Mouse (Mus musculus): Measurements from ENCODE around the gene Klhdc7a.
"Not testable (repeated sequence)": the region's sequence is repeated elsewhere in the genome, so short reads cannot be mapped to it uniquely, and the experiment has no call there.

Gene Klhdc7a

GRCm38 (mm10) chr4:139967922-139968321 is at the start of gene Klhdc7a:
TSS of gene Klhdc7a (minus strand) at chr4:139968026.
- no peak for DNase-seq (ENCODE audit: low read depth, low spot score)

DNA sequence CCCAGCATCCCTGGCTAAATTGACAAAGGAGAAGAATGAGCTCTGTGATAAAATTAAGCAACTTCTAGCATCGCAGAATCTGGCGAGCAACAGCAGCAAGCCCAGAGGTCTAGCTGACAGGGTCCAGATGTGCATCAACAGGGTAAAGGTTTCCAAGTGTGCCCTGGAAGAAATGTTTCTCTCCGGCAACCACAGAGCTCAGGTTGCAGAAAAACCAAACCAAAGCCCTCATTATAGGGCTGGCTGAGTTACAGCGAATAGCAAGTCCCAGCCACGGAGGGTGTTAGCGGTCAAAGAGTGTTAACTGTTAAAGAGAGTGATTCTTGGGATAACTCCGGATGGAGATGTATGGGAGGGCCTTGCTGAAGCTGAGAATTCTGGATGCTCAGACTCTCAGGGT is 48.1 kb upstream of the Klhdc7a start:
- no peak for DNase-seq (ENCODE audit: low read depth, low spot score)

DNA sequence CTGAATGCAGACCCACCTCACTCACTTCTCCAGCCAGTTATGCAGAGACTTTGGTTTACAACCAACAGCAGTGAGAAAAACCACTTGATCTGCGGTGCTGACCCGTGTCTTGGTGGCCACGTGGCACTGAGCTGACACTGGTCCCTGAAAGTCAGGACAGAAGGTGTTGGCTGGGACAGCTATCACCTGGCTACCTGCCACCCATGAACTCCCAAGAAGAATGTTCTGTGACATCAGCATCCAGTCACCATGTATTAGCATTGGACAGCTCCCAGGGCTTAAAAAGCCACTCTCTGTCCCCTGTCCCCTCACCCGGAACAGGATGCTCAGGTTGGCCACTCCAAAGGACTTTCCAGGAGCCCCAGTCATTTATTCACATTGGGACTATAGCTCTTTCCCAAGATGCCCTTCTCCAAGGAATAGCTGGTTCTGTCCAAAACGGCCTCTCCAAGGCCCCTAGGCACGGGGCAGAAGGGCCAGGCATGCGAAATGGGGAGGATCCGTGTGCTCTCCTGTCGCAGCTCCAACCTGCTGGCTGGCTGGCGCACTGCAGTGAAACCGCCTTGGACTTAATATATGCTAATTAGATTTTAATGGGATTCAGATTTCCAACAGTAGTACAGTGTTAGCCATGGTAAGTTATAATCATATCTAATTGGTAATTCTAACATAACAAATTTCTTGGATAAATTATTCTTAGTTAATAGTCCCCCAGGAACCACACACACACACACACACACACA is 43.1 kb upstream of the Klhdc7a start:
- no peak for DNase-seq (ENCODE audit: low read depth, low spot score)

- no peak for DNase-seq (ENCODE audit: low read depth, low spot score)
These were observed 37.1 kb upstream of the Klhdc7a start for GRCm38 (mm10) chr4:140004932-140005331.

- DNase-seq (ENCODE audit: low read depth, low spot score) = no peak
These were observed 36.3 kb upstream of the Klhdc7a start for GRCm38 (mm10) chr4:140004170-140004569.

DNA sequence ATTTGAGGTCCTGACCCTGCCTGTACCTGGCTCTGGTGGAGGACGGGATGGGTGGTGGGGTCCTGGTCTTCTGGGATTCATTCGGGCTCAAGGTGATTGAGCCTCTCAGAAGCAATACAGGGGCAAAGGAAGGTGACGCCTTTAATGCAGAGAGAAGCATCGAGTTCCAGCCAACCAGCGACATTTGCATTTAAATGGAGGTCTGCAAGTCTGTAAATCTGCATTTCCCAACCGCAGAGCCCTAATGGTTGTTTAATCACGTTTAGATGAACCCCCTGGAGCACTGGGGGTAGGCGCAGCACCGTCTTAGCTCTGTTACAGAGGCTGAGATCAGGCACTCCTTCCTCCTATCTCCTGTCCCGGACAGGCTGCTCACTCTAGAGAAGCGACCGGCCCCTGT is 34.2 kb upstream of the Klhdc7a start:
- no peak for DNase-seq (ENCODE audit: low read depth, low spot score)

GRCm38 (mm10) chr4:140000911-140001310 is 33.1 kb upstream of the Klhdc7a start:
- DNase-seq (ENCODE audit: low read depth, low spot score) = no peak

GRCm38 (mm10) chr4:139999033-139999432 is 31.2 kb upstream of the Klhdc7a start:
- no peak for DNase-seq (ENCODE audit: low read depth, low spot score)

DNA sequence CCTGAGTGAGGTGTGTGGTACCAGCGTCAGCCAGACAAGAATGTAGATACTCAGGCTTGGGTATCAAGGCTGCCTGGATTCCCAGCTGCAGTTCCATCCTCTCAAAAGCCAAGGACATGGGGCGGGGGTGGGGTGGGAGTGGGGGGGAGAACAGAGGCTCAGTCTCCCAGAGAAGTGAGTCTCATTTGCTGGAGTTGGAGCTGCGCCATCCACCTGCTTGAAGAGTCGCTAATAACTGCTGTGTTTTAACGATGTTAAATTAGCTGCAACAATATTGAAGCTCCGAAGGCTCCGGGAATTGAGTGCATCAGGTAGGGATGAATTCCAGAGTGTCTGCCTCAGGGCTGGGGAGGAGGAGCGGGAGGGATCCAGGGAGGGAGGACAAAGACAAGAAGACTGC is 27.8 kb upstream of the Klhdc7a start:
- DNase-seq (ENCODE audit: low read depth, low spot score) = no peak

- no peak for DNase-seq (ENCODE audit: low read depth, low spot score)
These were observed 25.4 kb upstream of the Klhdc7a start for GRCm38 (mm10) chr4:139993111-139993755.

DNA sequence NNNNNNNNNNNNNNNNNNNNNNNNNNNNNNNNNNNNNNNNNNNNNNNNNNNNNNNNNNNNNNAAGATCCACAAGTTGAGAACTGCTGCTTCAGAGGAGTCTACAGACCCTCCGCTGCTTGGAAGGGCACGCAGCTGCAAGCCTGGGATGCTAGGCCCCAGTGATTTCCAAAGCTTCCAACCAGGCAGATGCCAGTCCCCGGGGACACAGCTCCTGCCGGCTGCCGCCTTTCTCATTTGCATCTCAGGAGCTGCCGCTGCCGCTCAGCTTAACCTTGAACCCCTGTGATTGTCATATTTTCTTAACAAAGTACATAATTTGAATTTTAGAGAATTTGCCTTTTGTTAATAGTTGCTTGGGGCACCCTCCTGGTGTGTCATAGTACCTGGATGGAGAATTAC is 19.1 kb upstream of the Klhdc7a start:
- no peak for DNase-seq (ENCODE audit: low read depth, low spot score)

- no peak for DNase-seq (ENCODE audit: low read depth, low spot score)
These were observed 10.9 kb upstream of the Klhdc7a start for GRCm38 (mm10) chr4:139978716-139979115.

DNA sequence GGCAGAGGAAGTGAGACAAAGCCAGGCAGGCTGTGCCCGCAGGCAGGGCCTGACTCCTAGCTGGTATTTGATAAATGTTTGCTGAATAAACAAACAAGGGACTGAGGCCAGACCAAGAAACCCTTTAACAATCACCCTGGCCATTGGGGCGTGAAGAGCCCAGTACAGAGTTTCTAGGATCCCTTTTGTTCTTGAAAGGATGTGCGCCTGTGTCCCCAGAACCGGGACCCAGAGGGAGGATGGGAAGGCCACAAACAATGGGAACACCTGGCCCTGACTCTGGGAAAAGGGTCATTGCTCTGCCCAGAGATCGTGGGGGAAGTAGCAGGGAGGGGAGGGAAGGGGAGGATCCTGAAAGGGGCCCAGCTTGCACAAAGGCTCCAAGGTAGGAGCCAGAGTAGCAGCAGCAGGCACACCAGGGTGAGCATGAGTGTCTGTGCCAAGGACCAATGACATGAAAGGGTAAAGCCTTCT is 9.5 kb upstream of the Klhdc7a start:
- no peak for DNase-seq (ENCODE audit: low read depth, low spot score)

DNA sequence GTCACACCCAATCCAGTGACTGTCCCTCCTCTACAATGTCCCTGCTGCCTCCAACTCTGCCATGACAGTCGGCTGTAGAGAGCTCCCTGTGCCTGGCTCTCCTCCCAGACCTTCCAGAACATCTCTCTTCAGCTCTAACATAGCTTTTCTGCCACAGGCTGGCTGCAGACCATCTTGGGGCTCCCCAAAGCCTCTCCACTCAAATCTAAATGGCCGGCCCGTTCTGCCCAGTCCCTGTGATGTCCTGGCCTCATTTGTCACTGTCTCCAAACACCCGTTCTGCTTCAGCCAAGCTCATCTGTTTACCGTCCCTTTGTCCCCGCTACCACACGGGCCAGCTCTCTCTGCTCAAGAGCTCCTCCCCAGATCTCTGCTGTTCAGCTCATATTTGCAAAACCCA is 6.7 kb upstream of the Klhdc7a start:
- DNase-seq (ENCODE audit: low read depth, low spot score) = no peak

DNA sequence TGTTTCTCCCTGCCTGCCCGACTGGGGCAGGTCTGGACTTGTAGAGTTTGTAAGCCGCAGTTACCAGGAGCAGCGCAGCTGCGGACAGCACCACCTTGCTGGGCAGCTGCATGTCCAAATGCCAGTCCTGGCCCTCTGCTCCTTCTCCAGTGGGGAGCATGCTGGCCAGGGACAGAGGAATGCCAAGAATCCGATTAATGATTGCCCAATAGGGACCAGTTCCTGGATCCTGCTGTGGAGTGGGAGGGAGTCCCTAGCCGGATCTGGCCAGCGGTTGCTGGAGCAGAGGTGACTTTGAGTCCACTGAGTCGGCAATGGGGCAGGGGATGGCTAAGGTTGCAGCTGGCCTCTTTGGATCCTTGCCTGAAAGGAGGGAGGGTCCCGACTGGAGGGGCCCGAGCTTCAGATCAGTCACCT is 343 bp downstream of the Klhdc7a start:
- no peak for DNase-seq (ENCODE audit: low read depth, low spot score)

- no peak for DNase-seq (ENCODE audit: low read depth, low spot score)
These were observed 845 bp downstream of the Klhdc7a start for GRCm38 (mm10) chr4:139966981-139967380.

- no peak for DNase-seq (ENCODE audit: low read depth, low spot score)
These were observed 2.1 kb downstream of the Klhdc7a start for GRCm38 (mm10) chr4:139965596-139966185.

DNA sequence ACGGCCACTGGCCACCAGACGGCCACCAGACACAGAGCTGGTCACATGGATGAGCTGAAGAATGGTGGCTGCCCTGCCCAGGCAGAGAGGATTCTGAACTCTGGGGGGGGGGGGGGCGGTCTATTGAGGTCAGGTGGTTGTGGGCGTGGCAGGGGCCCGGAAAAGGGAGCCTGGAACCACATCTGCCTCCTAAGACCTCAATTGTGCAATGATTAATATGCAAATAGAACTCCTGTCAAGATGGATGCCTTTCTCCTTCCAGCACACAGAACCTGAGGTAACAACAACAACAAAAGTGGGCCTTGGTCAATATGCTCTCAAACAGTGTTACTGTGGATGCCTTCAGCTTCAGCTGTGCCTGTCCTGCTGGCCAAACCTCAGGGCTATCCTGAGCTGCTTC is 3.4 kb downstream of the Klhdc7a start:
- DNase-seq (ENCODE audit: low read depth, low spot score) = no peak

GRCm38 (mm10) chr4:139963911-139964310 is 3.9 kb downstream of the Klhdc7a start:
- no peak for DNase-seq (ENCODE audit: low read depth, low spot score)

DNA sequence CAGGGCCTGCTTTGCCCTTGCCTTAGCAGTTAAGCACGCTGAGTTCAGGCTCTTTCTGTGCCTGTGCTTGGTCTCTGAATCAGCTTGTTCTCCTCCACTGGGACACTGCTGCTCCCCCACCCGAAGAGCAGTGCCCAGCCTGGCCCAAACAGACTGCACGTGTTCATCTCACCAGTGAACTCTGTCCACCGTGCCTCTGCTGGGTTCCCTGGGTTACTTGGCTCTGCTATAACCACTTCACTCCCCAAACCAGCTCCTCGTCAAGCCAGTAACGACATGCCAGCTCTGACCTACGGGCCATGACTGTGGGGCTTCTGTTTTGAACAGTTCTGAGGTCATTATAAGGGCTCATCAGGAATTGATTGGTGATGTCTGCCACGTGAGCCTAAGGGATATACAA is 4.8 kb downstream of the Klhdc7a start:
- no peak for DNase-seq (ENCODE audit: low read depth, low spot score)

- no peak for DNase-seq (ENCODE audit: low read depth, low spot score)
These were observed 6.0 kb downstream of the Klhdc7a start for GRCm38 (mm10) chr4:139961816-139962215.

DNA sequence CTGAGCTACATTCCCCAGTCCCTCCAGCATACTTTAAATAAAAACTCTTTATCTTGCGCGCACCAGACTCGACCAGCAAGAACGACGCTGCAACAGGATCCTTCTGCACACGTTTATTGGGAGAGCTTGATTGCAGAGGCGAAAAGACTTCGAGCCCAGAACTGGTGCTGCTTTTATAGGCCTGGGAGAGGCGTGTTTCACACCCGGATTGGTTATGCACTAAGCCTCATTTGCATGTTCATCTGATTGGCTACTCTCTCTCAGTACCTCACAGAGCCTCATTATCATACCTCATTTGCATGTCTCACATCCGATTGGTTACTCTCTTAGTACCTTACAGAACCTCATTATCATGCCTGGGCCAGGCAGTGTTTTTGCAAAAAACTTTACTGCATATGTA is 6.5 kb downstream of the Klhdc7a start:
- DNase-seq (ENCODE audit: low read depth, low spot score) = not testable (repeated sequence)

Data from A20 (cell line).